Comparison of ENCODE assay signal across 11 mouse cellular contexts in the genomic region with DNA sequence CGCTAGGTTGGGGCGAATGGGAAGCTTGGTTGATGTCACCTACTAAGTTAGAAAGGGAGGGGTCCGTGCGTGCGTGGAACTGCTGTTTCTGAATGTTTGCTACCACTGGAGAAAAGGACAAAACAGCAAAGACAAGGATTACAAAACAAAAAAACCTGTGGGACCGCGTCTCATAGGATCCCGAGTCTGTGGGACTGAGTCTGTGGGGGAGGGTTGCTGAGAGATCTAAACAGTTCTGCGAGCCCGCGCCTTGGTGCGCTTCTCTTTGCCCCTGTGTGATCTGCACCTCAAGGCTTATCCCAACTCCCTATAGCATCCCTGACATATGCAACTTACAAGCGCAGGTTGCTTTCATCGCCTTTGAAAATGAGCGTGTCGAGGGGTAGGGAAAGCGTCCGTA.
DNase-seq lines count a peak whose midpoint lies in the region; ATAC-seq lines count a peak whose summit lies in the region.
"Had no signal": no experiment of that assay in that cellular context is flagged by ENCODE, and none has a peak within 500 bp of the region (broad histone marks: within the 10 kb centered on the region; RNA-seq: fewer than 3 reads in every experiment).

No protein-coding gene starts in this region.

- no peak for DNase-seq in heart, postnatal 4 days
- no peak for DNase-seq in liver, embryonic 11.5 days (ENCODE audit: low spot score)
- no peak for DNase-seq in forebrain, embryonic 11.5 days (ENCODE audit: low spot score)
- DNase-seq: gastrocnemius, postnatal 14 days; kidney, adult 8-10 months had no signal

- WGBS in heart, embryonic 12.5 days: 26% methylated on average over 18 of the region's 18 CpGs
- WGBS in liver, embryonic 12.5 days (ENCODE audit: insufficient replicate concordance): 57% methylated on average over 18 of the region's 18 CpGs
- 45% methylated on average over 18 of the region's 18 CpGs for WGBS in liver, embryonic 11.5 days
- 44% methylated on average over 18 of the region's 18 CpGs for WGBS in limb, embryonic 12.5 days
- 54% methylated on average over 18 of the region's 18 CpGs for WGBS in neural tube, embryonic 15.5 days
- WGBS in forebrain, embryonic 11.5 days: 55% methylated on average over 18 of the region's 18 CpGs

- H3K4me3 ChIP-seq in heart, embryonic 12.5 days: peak overlapping the region; percentile 24
- H3K4me3 ChIP-seq in liver, embryonic 12.5 days: no peak overlapping the region
- H3K4me3 ChIP-seq in liver, embryonic 11.5 days (ENCODE audit: low read depth, low read length): no peak overlapping the region
- no peak overlapping the region for H3K4me3 ChIP-seq in limb, embryonic 12.5 days (replicated peaks)
- no peak overlapping the region for H3K4me3 ChIP-seq in neural tube, embryonic 15.5 days (replicated peaks)
- no peak overlapping the region for H3K4me3 ChIP-seq in forebrain, embryonic 11.5 days (ENCODE audit: low read depth, low read length)

- peak overlapping the region; percentile 18; the same call in 1 of the 2 replicates for H3K9ac ChIP-seq in heart, embryonic 12.5 days
- no peak overlapping the region for H3K9ac ChIP-seq in liver, embryonic 12.5 days
- H3K9ac ChIP-seq in liver, embryonic 11.5 days (ENCODE audit: low read depth, low read length): no peak overlapping the region
- H3K9ac ChIP-seq in limb, embryonic 12.5 days (replicated peaks): no peak overlapping the region
- no peak overlapping the region for H3K9ac ChIP-seq in neural tube, embryonic 15.5 days (replicated peaks)
- no peak overlapping the region for H3K9ac ChIP-seq in forebrain, embryonic 11.5 days (ENCODE audit: low read length)
- H3K9ac ChIP-seq: liver, embryonic 14.5 days had no signal

- H3K36me3 ChIP-seq in heart, embryonic 12.5 days: no peaks in the 10 kb centered on the region
- no peaks in the 10 kb centered on the region for H3K36me3 ChIP-seq in liver, embryonic 12.5 days
- no peaks in the 10 kb centered on the region for H3K36me3 ChIP-seq in liver, embryonic 11.5 days (ENCODE audit: control insufficient read depth, insufficient read depth, low read length)
- no peaks in the 10 kb centered on the region for H3K36me3 ChIP-seq in limb, embryonic 12.5 days
- no peaks in the 10 kb centered on the region for H3K36me3 ChIP-seq in neural tube, embryonic 15.5 days
- H3K36me3 ChIP-seq in forebrain, embryonic 11.5 days (ENCODE audit: control insufficient read depth, insufficient read depth, low read length): no peaks in the 10 kb centered on the region

- H3K9me3 ChIP-seq in heart, embryonic 12.5 days (replicated peaks): peaks cover 6% of the 10 kb centered on the region
- 0 out of 2 replicates have a peak, but pooled peaks cover 4% of the 10 kb centered on the region for H3K9me3 ChIP-seq in liver, embryonic 12.5 days (replicated peaks)
- H3K9me3 ChIP-seq in liver, embryonic 11.5 days (ENCODE audit: control insufficient read depth, low read length): peaks cover 2% of the 10 kb centered on the region; the same call in 1 of the 2 replicates
- H3K9me3 ChIP-seq in limb, embryonic 12.5 days: peaks cover 6% of the 10 kb centered on the region; the same call in 1 of the 2 replicates
- no peaks in the 10 kb centered on the region for H3K9me3 ChIP-seq in neural tube, embryonic 15.5 days (replicated peaks)
- no peaks in the 10 kb centered on the region for H3K9me3 ChIP-seq in forebrain, embryonic 11.5 days (ENCODE audit: control insufficient read depth, low read length)

- no peak for ATAC-seq in heart, embryonic 12.5 days (ENCODE audit: insufficient number of reproducible peaks, low FRiP score)
- no peak for ATAC-seq in liver, embryonic 12.5 days
- no peak for ATAC-seq in liver, embryonic 11.5 days (replicated peaks; ENCODE audit: low FRiP score)
- no peak for ATAC-seq in limb, embryonic 12.5 days (ENCODE audit: insufficient number of reproducible peaks, insufficient read depth, low FRiP score, low TSS enrichment, low read depth)
- ATAC-seq in neural tube, embryonic 15.5 days (ENCODE audit: low FRiP score): no peak
- ATAC-seq in CD4-positive, CD25-positive, alpha-beta regulatory T cell, adult 4 months: no peak
- no peak for ATAC-seq in forebrain, embryonic 11.5 days (replicated peaks; ENCODE audit: low FRiP score)

- H3K27ac ChIP-seq in heart, embryonic 12.5 days (ENCODE audit: poor library complexity, severe bottlenecking): no peak overlapping the region
- no peak overlapping the region for H3K27ac ChIP-seq in liver, embryonic 12.5 days
- no peak overlapping the region for H3K27ac ChIP-seq in liver, embryonic 11.5 days (ENCODE audit: low read depth, low read length)
- 0 out of 2 replicates have a peak overlapping the region, but pooled peaks have one; percentile 1 for H3K27ac ChIP-seq in limb, embryonic 12.5 days
- no peak overlapping the region for H3K27ac ChIP-seq in neural tube, embryonic 15.5 days (replicated peaks)
- H3K27ac ChIP-seq in forebrain, embryonic 11.5 days (ENCODE audit: low read depth, low read length): no peak overlapping the region
- H3K27ac ChIP-seq: liver, embryonic 14.5 days had no signal

- no peaks in the 10 kb centered on the region for H3K27me3 ChIP-seq in heart, embryonic 12.5 days (replicated peaks)
- no peaks in the 10 kb centered on the region for H3K27me3 ChIP-seq in liver, embryonic 12.5 days (replicated peaks)
- no peaks in the 10 kb centered on the region for H3K27me3 ChIP-seq in liver, embryonic 11.5 days (replicated peaks; ENCODE audit: control insufficient read depth, insufficient read depth, low read length)
- H3K27me3 ChIP-seq in limb, embryonic 12.5 days: no peaks in the 10 kb centered on the region
- H3K27me3 ChIP-seq in neural tube, embryonic 15.5 days (replicated peaks): no peaks in the 10 kb centered on the region
- H3K27me3 ChIP-seq in forebrain, embryonic 11.5 days (ENCODE audit: control insufficient read depth, insufficient read depth, low read length): no peaks in the 10 kb centered on the region

- peak overlapping the region; percentile 62 for H3K4me2 ChIP-seq in heart, embryonic 12.5 days
- peak overlapping the region; percentile 22 for H3K4me2 ChIP-seq in liver, embryonic 12.5 days
- no peak overlapping the region; the same call in 1 of the 2 replicates for H3K4me2 ChIP-seq in liver, embryonic 11.5 days
- H3K4me2 ChIP-seq in limb, embryonic 12.5 days: peak overlapping the region; percentile 27
- peak overlapping the region; percentile 33 for H3K4me2 ChIP-seq in neural tube, embryonic 15.5 days
- H3K4me2 ChIP-seq in forebrain, embryonic 11.5 days (ENCODE audit: low read depth, low read length, severe bottlenecking): no peak overlapping the region

- H3K4me1 ChIP-seq in heart, embryonic 12.5 days (replicated peaks): peaks cover 11% of the 10 kb centered on the region
- no peaks in the 10 kb centered on the region for H3K4me1 ChIP-seq in liver, embryonic 12.5 days
- no peaks in the 10 kb centered on the region for H3K4me1 ChIP-seq in liver, embryonic 11.5 days (replicated peaks; ENCODE audit: control insufficient read depth, insufficient read depth, low read length)
- no peaks in the 10 kb centered on the region for H3K4me1 ChIP-seq in limb, embryonic 12.5 days (replicated peaks)
- peaks cover 6% of the 10 kb centered on the region for H3K4me1 ChIP-seq in neural tube, embryonic 15.5 days
- H3K4me1 ChIP-seq in forebrain, embryonic 11.5 days (replicated peaks; ENCODE audit: control insufficient read depth, insufficient read depth, low read length): no peaks in the 10 kb centered on the region

Comparison
In these comparisons a context has a peak if more than half of its experiments do, and no peak if none do; other contexts are left out.
1. H3K4me2 ChIP-seq: peak in heart, embryonic 12.5 days (single experiment), liver, embryonic 12.5 days (single experiment), limb, embryonic 12.5 days (single experiment) and neural tube, embryonic 15.5 days (single experiment); none in liver, embryonic 11.5 days (single experiment) and forebrain, embryonic 11.5 days (single experiment).